Mouse (Mus musculus): ENCODE measurements around the gene Eif3k. TPM values are rescaled to one million over a fixed set of nuclear protein-coding genes. Genes with fewer than 3 reads are reported as not detected.

Gene Eif3k
- total RNA-seq, 2 experiments from 2014 or later = 241 to 264 TPM

- no peak for DNase-seq
Observed at GRCm38 (mm10) chr7:28939418-28940183, 42.1 kb downstream of the Eif3k start.

DNA sequence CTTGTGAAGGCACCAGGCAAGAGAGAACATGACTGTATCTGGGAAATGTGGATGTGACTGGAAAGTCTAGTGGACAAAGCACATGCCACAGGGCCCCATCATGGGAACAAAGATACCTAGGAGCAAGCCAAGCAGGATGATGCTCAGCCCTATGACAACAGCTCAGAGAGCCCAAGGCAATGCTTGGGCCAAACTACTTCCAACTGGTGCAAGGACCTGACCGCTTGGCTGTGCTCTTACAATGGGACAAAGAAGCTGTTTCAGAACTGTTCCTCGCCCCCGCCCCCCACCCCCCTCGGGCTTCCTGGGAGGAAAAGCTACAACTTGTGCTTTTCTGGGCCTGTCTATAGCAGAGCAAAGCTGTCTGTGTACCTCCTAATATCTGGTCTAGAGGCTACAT is 43.0 kb downstream of the Eif3k start:
- no peak for DNase-seq

- no peak for DNase-seq
Observed at GRCm38 (mm10) chr7:28936787-28937186, 44.9 kb downstream of the Eif3k start.

- DNase-seq = no peak
Observed at GRCm38 (mm10) chr7:28933825-28934224, 47.8 kb downstream of the Eif3k start.

- peak; percentile 43 to 75 for DNase-seq
Observed at GRCm38 (mm10) chr7:28932421-28933041, 49.1 kb downstream of the Eif3k start.

DNA sequence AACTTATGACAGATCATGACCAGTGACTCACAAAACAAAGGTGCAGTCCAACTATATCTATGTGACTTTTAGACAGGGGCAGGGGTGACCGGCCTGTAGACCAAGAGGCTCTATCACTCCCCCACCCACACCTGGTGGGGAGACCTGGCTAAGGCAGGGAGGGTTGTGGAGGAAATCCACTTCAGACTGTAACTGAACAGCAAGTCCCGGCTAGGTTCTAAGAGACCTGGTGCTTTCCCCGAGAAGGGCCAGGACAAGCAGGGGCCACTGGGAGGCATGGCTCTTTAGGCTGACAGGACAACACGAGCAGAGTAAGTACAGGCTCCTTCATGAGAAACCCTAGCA is 50.0 kb downstream of the Eif3k start:
- DNase-seq = no peak

DNA sequence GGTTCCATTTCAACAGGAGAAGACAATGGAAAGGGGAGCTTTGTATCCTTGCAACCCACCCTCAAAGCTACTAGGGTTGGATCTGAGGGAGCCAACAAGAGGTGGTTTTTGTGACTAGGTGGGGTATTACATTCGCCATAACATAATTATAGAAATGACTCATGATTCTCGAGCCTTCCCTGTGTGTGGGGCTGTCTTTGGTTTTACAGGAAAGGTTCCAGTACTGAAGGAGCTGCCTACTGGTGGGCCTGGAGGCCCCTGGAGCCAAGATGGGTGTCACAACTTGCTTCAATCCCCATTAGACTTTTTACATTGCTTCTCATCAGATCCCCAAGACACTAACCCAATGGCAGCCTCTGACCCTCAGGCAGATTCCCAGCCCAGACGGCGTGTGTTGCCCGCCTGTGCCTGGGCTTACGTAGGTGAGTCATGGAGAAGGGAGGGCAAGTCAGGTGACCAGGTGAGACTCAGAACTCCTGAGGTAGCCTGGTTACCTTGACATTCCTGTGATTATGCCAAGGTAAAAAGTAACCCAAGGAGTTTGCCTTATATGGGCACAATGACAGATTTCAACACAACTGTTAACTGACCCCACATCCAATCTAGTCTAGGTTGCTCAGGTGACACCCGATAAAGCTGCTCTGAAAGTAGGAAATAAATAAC is 50.5 kb downstream of the Eif3k start:
- DNase-seq = no peak

DNA sequence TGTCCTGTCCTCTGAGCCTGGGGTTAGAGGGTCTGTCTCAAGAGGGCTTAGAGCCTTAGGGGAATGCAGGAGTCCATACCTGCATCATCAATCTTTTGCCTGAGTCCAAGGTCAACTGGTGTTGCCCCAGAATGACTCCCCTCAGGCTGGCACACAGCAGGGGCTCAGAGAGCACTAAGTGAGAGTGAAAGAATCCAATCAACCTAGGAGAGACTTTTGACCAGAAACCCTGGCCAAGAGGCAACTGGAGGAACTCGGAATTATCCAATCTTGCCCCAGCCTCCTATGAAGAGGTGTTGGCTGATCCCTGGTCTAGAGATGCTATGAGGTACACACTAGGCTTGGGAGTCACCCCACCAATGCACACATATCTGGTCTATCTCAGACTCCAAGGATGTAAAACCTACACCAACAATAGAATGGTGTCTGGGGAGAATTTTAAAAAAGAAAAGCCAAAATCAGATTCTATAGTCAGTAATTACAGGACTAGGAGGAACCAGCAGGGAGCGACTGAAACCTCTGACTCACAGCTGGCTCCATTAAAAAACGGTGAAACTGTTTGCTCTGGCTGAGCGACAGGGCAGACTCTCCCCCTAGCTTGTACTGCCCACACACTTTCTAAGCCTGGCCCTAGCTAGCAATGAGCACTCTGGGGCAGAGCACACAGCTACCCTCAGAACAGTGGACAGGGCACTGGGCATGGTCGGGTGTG is 51.2 kb downstream of the Eif3k start:
- DNase-seq = peak; percentile 35 to 59

GRCm38 (mm10) chr7:28929381-28929780 is 52.3 kb downstream of the Eif3k start:
- DNase-seq = no peak

DNA sequence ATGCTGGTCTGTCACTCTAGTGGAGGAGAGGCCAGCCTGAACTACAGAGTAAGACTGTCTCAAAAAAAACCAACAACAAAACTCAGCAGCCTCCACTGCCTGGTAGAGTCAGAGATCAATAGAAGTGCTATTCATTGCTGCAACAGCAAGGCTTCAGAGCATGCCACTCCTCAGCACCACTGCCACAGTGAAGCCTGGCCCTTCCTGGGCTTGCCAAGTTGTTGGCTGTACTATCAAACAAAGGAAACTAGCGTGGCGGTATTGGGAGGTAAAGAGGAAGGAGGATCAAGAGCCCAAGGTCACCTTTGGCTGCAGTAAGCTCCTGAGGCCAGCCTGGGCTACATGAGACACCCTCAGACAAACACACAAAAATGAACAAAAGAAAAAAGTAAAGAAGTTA is 55.5 kb downstream of the Eif3k start:
- DNase-seq = no peak

DNA sequence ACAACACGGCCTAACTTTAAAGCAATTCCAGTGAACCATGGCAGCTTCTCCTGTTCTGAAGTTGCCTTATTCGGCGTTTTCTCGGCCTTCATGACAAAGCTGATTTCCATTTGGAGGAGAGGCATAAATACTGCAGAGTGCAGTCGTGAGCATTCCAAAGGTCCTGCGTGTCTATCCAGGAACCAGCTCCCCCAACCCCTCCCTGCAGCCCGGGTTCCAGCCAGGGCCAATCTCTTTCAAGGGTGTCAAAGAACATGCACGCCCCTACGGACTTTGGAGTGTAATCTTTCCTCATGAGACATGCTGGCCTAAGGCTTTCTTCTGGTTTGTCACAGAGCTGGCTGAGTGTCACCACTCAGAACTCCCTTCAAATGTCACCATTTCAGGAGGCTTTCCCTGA is 56.3 kb downstream of the Eif3k start:
- peak; percentile 82 to 87 for DNase-seq

DNA sequence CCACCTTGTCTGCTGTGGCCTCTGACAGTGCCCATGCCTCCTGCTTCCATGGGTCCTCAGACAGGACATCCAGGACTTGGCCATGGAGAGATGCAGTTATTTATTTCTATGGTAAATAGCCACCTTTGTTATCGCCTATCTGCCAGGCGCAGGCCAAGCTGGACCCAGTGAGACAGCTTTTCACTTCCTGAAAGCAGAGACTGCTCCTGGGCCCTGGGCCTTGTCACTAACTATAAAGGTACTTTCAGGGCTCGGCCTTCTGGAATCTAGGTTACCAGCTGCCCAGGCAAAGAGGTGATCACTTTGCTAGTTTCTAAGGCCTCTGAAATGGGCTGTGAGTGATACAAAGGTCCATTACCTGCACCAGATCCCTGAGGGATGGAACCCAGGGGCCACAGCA is 56.9 kb downstream of the Eif3k start:
- DNase-seq = no peak

DNA sequence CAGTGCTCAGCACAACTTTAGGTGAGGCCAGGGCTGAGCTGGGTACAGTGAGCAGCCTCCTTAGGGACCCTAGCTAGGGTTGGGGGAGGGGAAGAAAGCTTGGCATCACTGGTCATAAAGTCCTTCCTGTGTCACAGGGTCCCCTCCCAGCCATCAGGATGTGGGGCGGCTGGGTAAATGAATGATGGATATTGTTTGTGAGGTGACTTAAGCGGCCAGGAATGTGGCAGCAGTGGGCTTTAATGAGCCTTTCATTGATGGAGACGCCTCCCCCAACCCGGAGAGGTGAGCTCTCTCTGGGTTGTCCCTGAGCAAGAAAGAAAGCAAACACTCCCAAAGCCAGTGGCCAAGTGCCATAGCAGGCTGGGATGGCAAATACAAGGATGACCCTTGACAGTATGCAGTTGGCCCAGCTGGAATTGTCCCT is 57.8 kb downstream of the Eif3k start:
- peak in 1 of 2 experiments; percentile 28 for DNase-seq

DNA sequence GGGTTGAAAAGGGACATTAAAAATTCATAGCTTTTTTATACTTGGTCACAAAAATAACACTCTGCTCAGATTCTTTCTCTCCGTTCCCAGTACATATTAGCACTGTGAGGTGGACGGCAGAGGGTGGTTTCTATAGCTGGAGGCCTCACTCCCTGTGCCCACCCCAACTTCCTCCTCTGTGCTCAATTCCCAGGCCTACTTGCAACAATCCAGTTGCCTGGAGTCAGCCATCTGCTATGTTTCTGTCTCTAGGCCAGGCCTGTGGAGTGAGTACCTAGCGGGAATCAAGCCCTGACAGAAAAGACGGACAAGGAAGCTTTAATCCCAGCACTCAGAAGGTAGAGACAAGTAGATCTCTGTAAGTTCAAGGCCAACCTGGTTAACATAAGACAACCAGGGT is 59.1 kb downstream of the Eif3k start:
- DNase-seq = no peak

- peak; percentile 47 to 58 for DNase-seq
Observed at GRCm38 (mm10) chr7:28921722-28922465, 59.8 kb downstream of the Eif3k start.

Other genes with a start within 250 kb of the Eif3k start
- 10 to 100 TPM; 81.4 to 86.2 TPM for gene Mrps12, start 240.0 kb downstream of the Eif3k start, total RNA-seq (2021)
- gene Sars2, start 239.9 kb downstream of the Eif3k start, total RNA-seq (2021) = 10 to 100 TPM; 18.5 to 18.8 TPM
- not detected for gene Ccer2, start 225.7 kb downstream of the Eif3k start, total RNA-seq (2021)
- 10 to 100 TPM; 73.7 to 82.5 TPM for gene Sirt2, start 215.1 kb downstream of the Eif3k start, total RNA-seq (2021)
- gene Nfkbib, start 214.4 kb downstream of the Eif3k start, total RNA-seq (2021) = 10 to 100 TPM; 44.1 to 49.2 TPM
- 1 to 10 TPM; 2.5 to 2.8 TPM for gene Rinl, start 192.9 kb downstream of the Eif3k start, total RNA-seq (2021)
- 100 to 1,000 TPM; 415 to 420 TPM for gene Hnrnpl, start 173.3 kb downstream of the Eif3k start, total RNA-seq (2021)
- 100 to 1,000 TPM; 543 to 577 TPM for gene Ech1, start 156.6 kb downstream of the Eif3k start, total RNA-seq (2021)
- 10 to 100 TPM; 11.3 to 12.7 TPM for gene Lgals4, start 148.0 kb downstream of the Eif3k start, total RNA-seq (2021)
- gene Lgals7, start 118.0 kb downstream of the Eif3k start, total RNA-seq (2021) = under 1 TPM; 0.72 to 0.86 TPM
- gene Capn12, start 100.4 kb downstream of the Eif3k start, total RNA-seq (2021) = under 1 TPM; 0.30 to 0.33 TPM
- gene Actn4, start 19.5 kb downstream of the Eif3k start, total RNA-seq (2021) = 100 to 1,000 TPM; 193 to 252 TPM
- 1 to 10 TPM; 1.1 to 1.7 TPM for gene Map4k1, start 186 bp upstream of the Eif3k start, total RNA-seq (2021)
- gene Ryr1, start 143.3 kb upstream of the Eif3k start, total RNA-seq (2021) = under 1 TPM; 0.20 to 0.23 TPM
- 1 to 10 TPM; 1.2 to 1.6 TPM for gene Rasgrp4, start 153.0 kb upstream of the Eif3k start, total RNA-seq (2021)
- gene Fam98c, start 174.4 kb upstream of the Eif3k start, total RNA-seq (2021) = 10 to 100 TPM; 10.6 to 12.8 TPM
- gene Ggn, start 188.3 kb upstream of the Eif3k start, total RNA-seq (2021) = 1 to 10 TPM; 1.2 to 2.3 TPM
- 1 to 10 TPM; 5.5 to 6.1 TPM for gene Spred3, start 188.5 kb upstream of the Eif3k start, total RNA-seq (2021)
- 100 to 1,000 TPM; 188 to 194 TPM for gene Psmd8, start 198.8 kb upstream of the Eif3k start, total RNA-seq (2021)
- under 1 TPM; 0.23 to 0.69 TPM for gene Catsperg1, start 232.2 kb upstream of the Eif3k start, total RNA-seq (2021)